Mouse (Mus musculus) kidney, postnatal 10 days (tissue): ENCODE measurements around the gene Gstp2.

Experiments
- DNase-seq: peaks from one replicate; pipeline ENCODE4 v3.0.0; 2021; ENCODE audit warnings: mixed read lengths

The Gstp2 gene

DNA sequence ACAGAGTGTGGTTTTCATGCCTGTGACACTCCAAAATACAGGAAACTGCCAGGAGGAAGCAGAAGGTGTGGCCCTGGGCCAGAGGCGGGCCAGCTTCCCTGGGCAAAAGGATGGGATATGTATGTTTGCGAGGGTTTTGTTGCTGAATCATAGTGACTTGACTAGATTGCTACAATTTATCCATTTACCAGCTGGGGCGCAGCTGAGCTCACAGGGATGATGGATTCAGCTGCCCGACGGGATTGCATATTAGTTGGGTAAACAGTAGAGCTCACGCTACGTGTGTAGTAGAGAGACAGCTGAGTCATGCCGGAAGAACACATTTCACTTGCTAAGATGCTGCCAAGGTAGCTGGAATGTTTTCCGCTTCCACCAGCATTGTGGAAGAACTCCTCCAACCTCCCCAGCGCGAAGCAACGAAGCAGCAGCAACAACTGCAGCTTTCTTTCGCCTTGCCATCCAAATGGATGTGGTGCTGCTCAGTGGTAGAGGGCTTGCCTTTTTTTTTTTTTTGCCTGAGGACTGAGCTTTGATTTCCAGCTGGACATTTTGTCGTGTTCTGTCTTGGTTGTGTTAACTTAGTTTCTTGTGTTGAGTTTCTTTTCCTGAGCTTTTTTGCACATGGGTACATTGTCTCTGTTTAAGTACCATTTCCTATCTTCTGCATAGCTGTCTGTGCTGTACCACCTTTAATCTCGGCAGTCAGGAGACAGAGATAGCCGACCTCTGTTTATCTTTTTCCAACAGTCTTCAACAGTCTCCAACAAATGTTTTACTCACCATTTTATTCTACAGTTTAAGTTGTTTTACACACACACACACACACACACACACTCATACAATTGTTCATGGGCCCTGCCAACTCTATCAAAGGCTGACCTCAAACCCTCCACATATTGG is at the start of gene Gstp2:
TSS of gene Gstp2 (minus strand) at position 58 of the 900 bp plus-strand sequence.
- peak; percentile 85 for DNase-seq

DNA sequence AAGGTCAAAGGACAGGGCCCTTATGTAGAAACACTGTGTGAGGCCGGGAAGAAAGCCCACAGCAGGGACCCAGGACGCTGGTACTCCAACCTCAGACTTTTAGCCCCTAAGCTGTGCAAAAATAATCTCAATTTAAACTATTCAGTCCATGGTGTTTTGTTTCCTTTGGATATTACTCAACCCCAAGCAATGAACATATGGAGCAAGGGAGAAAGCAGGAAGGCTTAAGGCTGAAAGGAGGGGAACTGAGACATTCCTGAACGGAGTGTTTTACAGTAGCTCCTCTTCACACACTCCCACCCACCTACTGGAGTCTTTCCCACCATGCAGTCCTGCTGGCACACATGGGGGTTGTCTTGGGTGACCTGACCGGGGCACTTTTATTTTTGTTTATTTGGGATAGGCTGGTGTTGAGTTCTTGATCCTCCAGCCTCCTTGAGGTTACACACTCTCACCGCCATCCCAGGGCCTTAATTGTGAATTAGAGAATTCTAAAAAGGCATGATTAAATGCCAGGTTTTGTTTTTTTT is 49.0 kb upstream of the Gstp2 start:
- DNase-seq: no peak

DNA sequence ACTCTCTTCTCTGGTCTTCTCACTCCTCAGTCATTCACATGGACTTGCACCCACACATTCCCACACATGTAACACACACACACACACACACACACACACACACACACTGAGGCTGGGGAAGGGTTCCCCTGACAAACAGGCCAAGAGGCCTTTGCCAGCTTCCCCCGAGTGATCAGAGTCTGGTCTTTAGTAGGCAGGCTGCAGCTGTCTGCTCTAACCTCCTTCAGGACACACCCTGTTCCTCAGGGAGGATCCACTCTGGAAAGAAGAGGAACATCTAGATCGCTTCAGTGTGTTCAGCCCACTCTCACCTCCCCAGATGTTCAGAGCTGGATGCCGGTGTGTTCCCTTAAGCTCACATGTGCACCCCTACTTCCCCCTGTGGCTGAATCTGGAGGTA is 48.5 kb upstream of the Gstp2 start:
- no peak for DNase-seq

DNA sequence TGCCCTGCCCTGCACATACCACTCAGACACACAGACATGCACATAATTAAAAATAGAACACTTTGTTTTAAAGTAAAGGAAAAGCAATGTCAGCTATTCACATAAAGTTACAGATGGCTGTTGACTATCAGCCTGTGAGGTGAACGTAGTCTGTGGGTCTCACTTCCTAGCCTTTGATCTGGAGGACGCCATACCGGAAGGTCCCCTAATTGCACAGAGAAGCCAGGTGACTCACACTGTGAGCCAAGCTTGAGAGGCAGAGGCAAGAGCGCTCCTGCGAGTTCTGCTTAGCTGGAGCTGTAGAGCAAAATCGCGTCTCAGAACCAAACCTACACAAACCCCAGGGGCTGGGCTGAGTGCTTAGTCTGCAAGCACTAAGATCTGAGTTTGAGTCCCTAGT is 47.9 kb upstream of the Gstp2 start:
- DNase-seq: no peak

DNA sequence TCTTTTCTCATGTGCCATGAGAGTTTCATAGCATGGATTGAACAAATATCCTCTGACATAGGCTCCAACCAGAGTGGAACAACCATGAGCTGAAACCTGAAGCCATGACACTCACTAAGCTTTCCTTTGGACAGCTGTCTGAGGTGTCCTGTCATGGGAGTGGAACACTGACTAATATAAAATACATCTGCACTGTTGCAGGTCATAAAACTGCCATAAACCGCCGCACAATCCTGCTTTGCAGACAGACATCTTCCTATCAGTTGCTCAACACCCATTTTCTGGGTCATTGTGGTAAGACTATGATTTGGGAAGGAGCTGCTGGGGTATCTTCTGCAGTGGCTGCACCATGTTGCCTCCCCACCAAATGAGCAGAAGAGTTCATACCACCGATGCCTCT is 46.9 kb upstream of the Gstp2 start:
- no peak for DNase-seq

DNA sequence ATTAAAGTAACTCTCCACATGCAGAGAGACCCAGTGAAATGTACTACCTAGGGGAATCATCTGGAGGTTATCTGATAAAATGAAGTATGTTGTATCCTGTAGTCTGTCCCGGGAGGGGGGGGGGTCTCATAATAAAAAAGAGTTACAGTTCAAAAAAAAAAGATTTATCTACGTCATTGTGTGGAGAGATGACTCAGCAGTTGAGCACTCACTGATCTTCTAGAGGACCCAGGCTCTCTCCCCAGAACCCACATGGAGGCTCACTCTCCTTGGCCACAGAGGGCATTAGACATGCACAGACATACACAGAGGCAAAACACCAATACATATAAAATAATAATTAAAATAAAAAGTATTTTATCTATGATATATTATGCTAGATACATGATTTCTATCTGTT is 45.6 kb upstream of the Gstp2 start:
- DNase-seq: no peak

DNA sequence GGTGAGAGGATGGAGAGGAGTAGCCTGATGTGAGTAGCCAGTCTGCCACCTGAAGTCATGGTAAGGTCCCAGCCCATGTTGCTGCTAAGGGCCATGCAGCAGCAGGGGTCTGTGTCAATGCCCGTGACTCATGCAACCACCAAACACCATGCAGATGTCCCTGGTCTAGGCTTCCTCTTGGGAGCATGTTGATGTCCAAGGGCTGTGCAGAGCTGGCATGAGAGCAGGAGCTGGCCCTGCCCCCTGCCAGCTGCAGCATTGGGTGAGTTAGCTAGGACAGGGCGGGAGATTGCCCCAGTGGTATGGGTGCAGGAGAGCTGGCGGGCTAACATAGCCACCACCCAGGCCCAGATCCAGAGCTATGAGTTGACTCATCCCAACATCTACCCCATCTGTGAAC is 44.6 kb upstream of the Gstp2 start:
- DNase-seq: no peak

DNA sequence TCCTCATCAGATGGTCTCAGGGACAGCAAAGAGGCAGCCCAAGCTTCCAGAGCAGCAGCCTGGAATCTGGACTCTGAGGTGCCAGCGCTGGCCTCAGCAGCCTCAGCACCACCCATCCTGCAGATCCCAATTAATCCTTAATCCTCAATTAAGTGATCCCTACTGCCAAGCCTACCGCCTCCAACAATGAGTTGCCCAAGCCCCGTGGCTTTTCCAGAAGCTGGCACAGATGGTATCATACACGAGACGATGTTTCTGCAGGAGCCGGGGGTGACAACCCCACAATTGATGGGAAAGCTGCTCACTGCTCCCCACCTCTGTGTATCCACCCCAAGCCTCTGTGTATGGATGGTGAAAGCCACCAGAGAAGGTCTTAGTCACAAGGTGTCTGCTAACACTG is 43.3 kb upstream of the Gstp2 start:
- DNase-seq: no peak

DNA sequence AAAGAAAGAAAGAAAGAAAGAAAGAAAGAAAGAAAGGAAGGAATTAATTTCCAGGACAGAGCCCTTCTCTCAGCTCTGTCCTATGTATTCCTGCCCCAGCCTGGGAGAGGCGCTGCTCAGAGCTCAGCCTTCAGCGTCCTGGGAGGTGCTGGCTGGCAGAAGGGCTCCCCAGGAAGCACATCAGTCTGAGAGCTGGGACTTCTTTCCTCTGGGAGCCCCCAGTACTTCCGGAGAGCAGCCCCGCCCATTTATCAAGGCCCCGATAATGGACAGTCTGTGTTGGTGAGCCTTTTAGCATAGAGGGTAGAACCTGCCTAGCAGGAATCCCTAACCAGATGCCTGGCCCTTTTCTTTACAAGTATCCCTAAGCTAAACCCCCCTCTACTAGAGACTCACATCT is 42.3 kb upstream of the Gstp2 start:
- DNase-seq: no peak

DNA sequence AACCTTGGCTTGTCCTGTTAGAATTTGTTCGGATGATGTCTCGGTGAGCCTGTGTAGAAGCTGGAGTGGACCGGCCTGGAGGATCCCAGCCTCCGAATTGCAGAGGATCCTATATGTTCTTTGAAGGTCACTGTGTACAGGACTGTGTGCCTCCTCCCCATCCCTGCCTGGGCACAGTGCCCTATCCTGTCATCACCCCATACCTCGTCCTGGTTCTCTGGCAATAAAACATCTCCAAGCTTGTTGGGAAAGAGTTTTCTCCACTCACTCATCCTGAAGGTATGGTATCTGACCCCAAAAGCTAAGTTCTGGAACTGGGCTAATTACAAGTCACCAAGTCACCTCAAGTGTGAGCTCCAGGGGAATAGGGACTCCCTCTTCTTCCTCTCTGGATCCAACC is 41.3 kb upstream of the Gstp2 start:
- DNase-seq: no peak

DNA sequence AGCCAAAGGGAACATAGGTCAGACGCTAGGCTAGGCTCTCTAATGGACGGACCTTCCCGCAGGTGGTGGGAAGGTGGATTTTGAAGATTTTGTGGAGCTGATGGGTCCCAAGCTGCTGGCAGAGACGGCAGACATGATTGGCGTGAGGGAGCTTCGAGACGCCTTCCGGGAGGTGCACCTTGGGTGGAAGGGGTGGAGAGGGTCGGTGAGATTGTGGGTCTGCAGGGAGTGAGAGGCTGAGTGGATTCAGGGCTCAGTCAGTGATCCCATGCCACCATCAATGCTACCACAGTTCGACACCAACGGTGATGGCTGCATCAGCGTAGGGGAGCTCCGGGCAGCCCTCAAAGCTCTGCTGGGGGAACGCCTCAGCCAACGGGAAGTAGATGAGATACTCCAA is 40.3 kb upstream of the Gstp2 start:
- no peak for DNase-seq

DNA sequence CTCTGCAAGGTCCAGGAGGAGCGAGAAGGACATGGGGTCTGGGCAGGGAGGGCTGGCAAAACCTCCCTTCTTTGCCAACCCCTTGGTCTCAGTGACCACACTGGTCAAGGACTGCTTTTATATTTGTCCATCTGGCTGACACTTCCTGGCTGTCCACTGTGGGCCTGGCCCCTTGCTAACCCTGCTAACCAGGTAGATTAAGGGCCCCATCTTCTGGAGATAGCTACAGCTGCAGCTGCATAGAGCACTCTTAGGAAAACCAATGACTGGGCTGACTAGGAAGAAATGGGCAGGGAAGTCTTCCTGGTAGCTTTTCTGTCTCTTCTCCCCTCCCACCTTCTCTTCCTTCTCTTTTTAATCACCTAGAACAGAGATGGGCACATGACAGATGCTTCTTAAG is 39.2 kb upstream of the Gstp2 start:
- DNase-seq: peak; percentile 44

DNA sequence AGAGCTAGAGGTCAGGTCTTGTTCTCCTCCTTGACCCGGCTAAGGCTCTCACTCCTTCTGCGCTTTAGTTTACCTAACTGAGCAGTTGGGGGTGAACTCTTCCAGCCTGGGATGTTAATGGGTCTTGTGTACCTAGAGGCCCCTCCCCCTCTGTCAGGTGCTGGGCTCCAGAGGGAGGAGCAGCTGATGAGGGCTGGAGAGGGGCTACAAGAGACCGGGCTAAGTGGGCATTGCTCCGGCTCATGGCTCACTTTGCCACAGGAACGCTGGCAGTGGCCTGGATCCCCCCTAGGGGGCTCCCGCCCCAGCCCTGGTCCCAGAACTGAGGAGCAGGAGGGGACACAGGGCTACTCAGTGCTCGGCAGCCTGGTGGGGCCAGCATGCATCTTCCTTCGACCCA is 38.0 kb upstream of the Gstp2 start:
- no peak for DNase-seq

DNA sequence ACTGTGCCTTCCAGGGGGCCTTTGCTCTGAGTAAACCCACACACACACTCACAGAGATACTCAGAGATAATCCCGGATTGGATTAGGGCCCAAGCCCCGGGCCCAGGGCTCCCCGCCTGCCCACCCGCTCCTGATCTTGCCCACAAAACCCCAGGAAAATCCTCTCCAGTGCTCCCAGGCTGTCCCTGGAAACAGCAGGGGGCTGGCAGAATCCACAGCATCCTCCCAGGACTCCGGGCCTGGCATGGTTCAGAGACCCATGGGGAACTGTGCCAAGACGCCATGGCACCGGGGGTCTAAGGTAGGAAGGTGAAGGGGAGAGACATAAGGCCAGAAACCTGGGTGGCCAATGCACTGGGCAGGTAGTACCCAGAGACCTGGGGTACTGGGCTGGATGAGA is 37.5 kb upstream of the Gstp2 start:
- no peak for DNase-seq

DNA sequence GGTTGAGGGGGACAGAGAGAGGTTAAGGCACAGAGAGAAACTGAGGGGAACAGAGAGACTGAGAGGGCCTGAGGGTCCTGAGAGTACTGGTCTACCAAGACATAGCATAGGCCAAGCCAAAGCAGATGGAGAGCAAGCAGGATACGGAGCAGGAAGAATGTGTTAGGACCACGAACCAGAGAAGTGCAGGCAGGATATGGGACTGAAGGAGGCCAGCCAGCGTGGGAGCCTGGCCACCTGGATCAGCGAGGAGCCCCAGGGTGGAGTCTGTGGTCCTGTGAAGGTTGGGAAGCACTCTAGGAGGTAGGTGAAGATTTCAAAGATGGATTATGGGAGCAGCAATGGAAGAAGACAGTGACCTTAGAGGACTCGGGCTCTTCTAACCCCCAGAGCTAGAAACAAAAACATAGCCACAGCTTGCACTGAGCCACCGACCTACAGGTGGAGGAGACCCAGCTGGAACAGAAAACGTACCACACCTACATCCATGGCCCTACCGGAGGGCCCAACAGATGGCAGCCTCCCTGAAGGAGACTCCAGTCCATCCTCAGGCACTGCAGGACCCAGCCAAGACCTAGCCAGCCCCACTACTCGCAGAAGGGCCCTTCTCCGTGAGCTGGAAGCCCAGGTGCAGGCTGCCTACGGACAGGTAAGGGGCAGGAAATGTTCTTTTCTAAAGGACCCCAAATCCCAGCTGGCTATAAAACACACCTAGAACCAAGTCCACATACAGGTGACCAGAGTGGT is 36.6 kb upstream of the Gstp2 start:
- DNase-seq: no peak

DNA sequence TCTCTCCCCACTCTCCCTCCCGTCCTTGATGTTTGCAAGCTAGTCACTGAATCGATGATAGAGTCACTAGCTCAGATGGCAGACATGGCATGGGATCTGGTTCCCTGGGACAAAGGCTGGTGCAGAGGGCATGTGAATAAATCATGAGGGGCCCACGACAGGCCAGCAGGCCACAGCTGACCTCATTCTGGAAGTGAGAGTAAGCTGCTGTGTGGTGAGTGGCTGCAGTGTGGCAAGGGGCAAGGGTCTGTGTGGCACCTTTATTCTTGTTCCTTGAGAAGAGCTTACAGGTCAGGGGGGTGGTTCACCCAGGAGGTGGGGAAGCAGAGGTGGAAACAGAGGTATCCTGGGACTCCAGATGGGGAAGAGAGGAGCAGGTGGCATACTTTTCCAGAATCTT is 35.6 kb upstream of the Gstp2 start, which contains the start of gene Cabp2:
TSS of gene Cabp2 (plus strand) at position 185 of the 400 bp plus-strand sequence.
- no peak for DNase-seq

DNA sequence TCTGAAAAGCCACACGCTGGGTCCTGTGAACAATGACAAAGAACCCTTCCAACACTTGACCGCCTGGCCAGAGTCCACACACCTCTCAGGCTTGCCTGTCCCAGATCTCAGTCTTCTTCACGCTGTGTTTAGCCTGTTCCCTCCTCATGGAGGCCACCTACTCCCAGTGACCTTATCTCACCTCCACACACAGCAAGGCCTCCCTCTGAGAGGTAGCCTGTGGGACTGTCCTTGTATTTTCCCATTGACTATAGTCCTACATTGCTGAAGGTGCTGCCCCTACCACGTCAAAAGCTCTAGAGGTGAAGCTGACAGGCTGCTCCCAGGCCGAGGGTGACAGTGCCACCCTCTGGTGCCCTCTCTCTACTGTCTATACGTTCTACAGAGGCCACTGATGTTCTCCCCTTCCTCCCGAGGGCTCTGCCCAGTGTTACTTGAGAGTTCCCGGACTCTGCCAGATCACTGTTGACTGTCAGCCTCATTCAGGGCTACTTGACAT is 34.7 kb upstream of the Gstp2 start:
- no peak for DNase-seq

DNA sequence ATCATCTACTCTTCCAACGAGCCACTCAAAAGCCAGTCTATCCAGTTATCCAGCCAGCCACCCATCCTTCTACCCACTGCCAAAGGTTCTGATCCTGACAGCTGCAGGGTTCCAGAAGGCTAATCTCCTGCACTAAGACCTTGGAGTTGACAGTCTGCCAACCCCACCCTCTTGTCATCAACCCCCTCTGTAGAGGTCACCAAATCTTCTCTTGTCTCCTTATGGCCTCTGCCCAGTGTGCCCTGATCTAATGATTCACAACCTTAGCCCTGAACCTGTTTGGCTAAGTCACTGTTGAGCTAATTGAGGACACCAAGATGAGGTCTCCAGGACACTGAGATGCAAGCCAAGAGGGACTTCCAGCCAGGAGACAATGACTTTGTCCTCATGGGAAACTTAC is 33.8 kb upstream of the Gstp2 start:
- DNase-seq: no peak

DNA sequence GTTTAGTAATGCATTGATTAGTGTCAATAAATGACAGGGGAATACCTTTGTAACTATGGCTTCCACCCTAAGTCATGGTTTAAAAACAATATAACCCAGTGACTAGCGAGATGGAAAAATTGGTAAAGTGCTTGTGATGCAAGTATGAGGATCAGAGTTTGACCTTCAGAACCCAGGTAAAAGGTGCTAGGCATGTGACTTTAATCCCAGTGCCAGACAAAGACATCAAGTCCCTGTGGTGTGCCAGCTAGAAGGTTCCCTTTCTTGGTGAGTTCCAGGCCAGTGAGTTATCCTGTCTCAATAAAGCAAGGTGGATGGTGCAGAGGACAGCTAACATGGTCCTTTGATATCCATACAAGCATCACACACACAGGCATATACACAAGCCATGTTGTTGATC is 29.7 kb upstream of the Gstp2 start:
- DNase-seq: no peak

DNA sequence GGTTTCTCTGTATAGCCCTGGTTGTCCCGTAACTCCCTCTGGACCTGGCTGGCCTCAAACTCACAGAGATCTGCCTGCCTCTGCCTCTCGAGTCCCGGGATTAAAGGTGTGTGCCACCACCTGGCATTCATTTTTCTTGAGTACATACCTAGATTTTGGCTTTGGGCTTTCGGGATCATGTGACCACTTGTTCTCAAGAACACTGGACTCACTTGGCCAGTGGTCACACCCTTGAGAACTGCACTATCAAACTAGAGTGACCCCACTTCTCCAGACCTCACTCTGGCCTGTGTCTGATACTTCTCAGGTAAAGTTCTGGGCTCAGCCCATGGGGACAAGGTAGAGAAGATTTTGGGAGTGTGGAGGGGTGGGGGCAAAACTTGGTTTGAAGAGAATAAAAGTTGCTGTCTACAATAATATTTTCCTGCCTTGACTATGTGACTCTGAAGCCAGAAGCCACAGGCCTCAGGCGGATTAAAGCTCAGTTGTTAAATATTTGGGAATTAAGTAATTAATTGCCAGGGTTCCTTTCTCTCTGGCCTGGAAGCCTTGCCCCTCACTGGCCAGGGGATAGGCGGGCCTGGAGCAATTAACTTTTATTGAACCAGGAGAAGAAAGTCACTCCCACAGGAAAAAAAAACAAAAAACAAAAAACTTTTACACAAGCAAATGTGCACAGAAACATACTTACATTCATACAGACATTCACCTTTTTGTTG is 27.0 kb upstream of the Gstp2 start:
- no peak for DNase-seq

DNA sequence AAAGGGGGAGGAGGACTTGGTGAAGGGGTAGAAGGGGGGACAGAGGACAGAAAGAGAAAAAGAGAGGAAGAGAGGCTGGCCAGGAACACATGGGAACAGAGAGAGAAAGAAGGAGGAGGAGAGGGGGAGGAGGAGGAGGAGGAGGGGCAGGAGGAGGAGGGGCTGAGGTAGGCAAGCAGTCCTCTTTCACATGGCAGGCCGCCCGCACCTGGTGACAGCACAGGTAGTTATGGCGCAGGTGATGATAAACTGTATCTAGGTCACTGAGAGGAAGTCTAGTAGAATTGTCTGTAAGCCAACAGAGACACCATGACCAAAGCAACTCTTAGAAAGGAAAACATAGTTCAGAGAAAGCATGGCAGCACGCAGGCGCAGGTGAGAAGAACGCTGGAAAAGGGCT is 25.6 kb upstream of the Gstp2 start:
- no peak for DNase-seq

DNA sequence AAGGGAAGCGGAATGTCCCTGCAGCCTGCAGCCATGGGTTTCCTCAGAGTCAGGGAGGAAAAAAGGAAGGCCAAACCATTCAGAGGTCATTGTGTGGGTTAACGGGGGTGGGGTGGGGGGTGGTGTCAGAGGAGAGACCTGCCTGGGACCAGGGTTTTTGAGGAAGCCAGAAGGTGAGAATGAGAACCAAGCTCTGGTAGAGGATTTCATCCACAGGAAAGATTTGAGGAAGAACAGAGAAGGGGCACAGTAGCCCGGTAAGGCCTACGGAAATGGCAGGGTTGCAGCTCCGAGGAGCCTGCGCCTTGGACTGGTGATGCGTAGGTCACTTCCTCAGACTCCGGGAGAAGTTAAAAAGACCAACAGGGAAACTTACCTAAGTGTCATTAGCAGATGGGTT is 24.9 kb upstream of the Gstp2 start:
- DNase-seq: no peak

DNA sequence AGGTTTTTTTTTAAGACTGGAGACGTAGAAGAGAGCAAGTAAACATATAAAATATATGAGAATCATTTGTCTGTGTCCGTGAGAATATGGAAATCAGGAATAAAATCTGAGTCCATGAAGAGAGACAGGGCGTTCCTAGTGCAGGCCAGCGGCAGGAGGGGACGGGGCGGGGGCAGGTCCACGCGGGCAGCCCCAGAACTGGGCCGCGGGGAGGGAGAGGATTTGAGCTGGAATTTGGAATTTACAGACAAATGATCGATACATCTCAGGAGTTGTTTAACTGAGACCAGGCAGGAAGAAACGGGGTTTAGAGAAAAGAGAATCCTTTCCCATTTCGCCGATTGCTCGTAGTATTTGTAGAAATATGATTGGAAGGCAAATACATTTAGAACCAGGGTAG is 24.5 kb upstream of the Gstp2 start:
- DNase-seq: no peak
